Mouse (Mus musculus): ENCODE data around the gene Kcne3. TPM values are rescaled to one million over a fixed set of nuclear protein-coding genes. Genes with fewer than 3 reads are reported as not detected.

Kcne3 gene
- total RNA-seq, 2 experiments from 2014 or later: not detected

- intact Hi-C loops (cut with DNase I): no loop called here
- DNase-seq (ENCODE audit: extremely low spot score in 1 of 2, low spot score in 2 of 2): no peak
Observed at GRCm38 (mm10) chr7:100179394-100179793, 3.1 kb downstream of the Kcne3 start.

- intact Hi-C loops (cut with DNase I): no loop called here
- DNase-seq (ENCODE audit: extremely low spot score in 1 of 2, low spot score in 2 of 2): no peak
Observed at GRCm38 (mm10) chr7:100179836-100180407, 3.6 kb downstream of the Kcne3 start.

GRCm38 (mm10) chr7:100181176-100181575 lies 4.9 kb downstream of the Kcne3 start:
- no peak for DNase-seq (ENCODE audit: extremely low spot score in 1 of 2, low spot score in 2 of 2)
- intact Hi-C loops (cut with DNase I): no loop called here

DNA sequence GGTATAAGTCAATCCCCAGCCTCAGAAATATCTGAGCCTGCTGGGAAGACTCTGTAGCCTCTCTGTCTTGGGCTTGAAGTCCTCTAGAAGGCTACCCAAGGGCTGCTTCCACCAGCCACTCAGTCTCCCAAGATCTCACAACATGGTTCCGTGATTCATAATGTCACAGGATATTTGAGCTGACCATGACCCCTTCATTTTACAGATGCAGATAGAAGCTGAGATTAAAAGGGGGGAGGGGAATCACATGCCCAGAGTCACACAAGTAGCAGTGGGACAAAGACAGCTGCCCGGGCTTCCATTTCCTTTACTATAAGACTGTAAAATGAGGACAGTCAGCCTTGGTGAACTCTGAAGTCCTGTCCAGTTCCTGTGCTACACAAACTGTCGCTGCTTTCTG lies 5.3 kb downstream of the Kcne3 start:
- DNase-seq (ENCODE audit: extremely low spot score in 1 of 2, low spot score in 2 of 2): no peak
- intact Hi-C loops (cut with DNase I): no loop called here

DNA sequence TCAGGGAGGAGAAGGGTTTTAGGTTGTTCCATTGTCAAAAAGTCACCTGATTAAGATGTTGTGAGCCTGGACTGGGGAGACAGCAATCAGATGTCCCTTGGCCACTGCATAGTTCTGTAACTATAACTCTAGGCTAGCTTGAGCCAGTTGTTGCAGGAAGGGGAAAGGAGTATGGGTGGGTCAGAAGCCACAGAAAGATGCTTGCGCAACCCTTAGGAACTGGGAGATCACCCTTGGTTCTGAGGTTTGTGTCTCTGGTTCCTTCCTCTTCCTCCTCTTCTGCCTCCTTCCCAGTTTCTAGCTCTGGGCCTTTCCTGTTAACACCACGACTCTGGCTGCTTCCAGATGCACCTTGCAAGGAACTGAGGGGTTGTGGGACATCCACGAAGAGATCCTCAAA lies 6.1 kb downstream of the Kcne3 start:
- intact Hi-C loops (cut with DNase I): no loop called here

GRCm38 (mm10) chr7:100187601-100188000 lies 11.3 kb downstream of the Kcne3 start:
- peak; percentile 16 to 43 for DNase-seq (ENCODE audit: extremely low spot score in 1 of 2, low spot score in 2 of 2)
- intact Hi-C loops (cut with DNase I): loop anchor here (5.0 kb wide), 1 partner anchor 65 kb away; the partner anchor contains the start of gene Pold3

More for the DNA sequence above, 6.1 kb downstream of the Kcne3 start:
- DNase-seq (ENCODE audit: extremely low spot score in 1 of 2, low spot score in 2 of 2): no peak

GRCm38 (mm10) chr7:100190167-100190566 lies 13.9 kb downstream of the Kcne3 start:
- intact Hi-C loops (cut with DNase I): loop anchor here (5.0 kb wide), 1 partner anchor 37 kb away; the partner anchor contains the start of gene Pgm2l1
- DNase-seq (ENCODE audit: extremely low spot score in 1 of 2, low spot score in 2 of 2): no peak

- peak; percentile 45 to 78 for DNase-seq (ENCODE audit: extremely low spot score in 1 of 2, low spot score in 2 of 2)
- intact Hi-C loops (cut with DNase I): loop anchor here (5.0 kb wide), 1 partner anchor 37 kb away; the partner anchor contains the start of gene Pgm2l1
Observed at GRCm38 (mm10) chr7:100190778-100191177, 14.5 kb downstream of the Kcne3 start.

DNA sequence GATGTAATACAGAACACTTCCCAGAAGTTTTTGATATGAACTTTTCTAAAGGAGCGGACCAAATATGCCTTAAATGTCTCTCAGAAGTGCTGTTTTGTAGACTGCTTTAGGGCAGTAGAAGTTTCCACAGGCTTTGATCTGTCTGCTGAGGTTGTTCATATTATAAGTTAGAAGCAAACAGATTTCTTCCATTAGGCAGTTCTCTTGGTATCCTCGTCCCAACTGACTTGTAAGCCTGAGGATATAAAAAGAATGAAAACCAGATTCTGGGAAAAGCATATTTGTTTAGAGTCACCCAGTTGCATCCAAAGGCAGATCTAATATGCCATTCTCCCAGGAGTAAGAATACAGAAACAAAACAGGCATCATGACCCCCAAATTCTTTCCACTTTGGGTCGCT lies 24.9 kb downstream of the Kcne3 start:
- intact Hi-C loops (cut with DNase I): no loop called here
- no peak for DNase-seq (ENCODE audit: extremely low spot score in 1 of 2, low spot score in 2 of 2)

GRCm38 (mm10) chr7:100203616-100204015 lies 27.3 kb downstream of the Kcne3 start:
- DNase-seq (ENCODE audit: extremely low spot score in 1 of 2, low spot score in 2 of 2): no peak
- intact Hi-C loops (cut with DNase I): no loop called here

DNA sequence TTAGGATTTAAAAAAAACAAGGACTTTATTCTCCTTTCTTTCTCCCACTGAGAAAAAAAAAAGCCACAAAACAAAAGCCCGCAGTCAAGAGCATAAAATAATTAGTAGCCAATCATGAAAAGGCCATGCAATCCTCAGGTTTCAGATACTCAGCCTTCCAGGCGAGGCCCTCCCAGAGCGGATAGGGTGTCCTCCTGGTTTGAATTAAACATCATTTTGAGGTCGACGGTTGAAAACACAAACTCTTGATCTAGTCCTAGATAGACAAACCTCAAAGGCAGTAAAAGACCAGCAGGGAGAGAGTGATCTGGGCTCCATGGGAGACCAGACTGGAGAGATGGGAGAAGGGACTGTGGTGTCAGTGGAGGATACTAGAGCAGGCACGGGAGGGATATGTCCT lies 28.6 kb downstream of the Kcne3 start:
- intact Hi-C loops (cut with DNase I): no loop called here
- no peak for DNase-seq (ENCODE audit: extremely low spot score in 1 of 2, low spot score in 2 of 2)

DNA sequence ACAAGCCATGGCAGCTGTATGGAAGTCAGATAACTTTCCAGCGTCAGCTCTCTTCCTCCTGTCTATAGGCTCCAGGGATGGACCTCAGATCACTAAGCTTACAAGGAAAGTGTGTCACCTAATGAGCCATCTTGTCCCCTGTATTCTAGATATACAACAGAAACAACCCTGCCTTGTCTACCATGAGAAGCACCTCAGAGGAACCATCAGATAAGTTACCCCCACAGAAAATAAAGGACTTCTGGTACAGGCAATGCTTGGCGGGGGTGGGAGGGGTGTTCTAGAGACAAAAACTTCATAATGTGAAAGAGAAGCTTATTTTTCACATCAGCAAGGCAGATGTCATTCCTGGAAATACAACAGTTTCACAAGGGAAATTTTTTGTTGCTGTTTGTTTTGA lies 29.8 kb downstream of the Kcne3 start:
- DNase-seq (ENCODE audit: extremely low spot score in 1 of 2, low spot score in 2 of 2): no peak
- intact Hi-C loops (cut with DNase I): no loop called here

GRCm38 (mm10) chr7:100207886-100208285 lies 31.6 kb downstream of the Kcne3 start:
- intact Hi-C loops (cut with DNase I): no loop called here
- DNase-seq (ENCODE audit: extremely low spot score in 1 of 2, low spot score in 2 of 2): no peak

GRCm38 (mm10) chr7:100214310-100214709 lies 38.0 kb downstream of the Kcne3 start:
- intact Hi-C loops (cut with DNase I): no loop called here
- no peak for DNase-seq (ENCODE audit: extremely low spot score in 1 of 2, low spot score in 2 of 2)

- intact Hi-C loops (cut with DNase I): no loop called here
- DNase-seq (ENCODE audit: extremely low spot score in 1 of 2, low spot score in 2 of 2): no peak
Observed at GRCm38 (mm10) chr7:100215116-100215732, 38.9 kb downstream of the Kcne3 start.

DNA sequence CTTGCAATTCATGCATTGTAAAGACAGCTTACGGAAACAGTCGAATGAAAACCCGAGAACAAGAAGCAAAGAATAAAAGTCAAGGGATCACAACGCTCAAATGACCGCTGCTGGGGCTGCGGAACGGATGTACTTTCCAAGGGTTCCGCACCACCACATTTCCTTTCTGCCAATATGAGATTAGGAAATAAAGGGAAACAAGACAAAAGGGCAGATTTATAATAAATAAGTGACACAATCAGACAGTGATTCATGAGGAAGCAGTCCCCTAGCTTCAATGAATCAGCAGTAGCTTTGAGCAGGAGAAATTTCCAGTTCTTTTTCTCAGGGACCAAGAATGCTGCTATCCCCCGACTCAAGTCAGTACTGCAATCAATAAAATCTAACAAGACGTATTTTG lies 39.7 kb downstream of the Kcne3 start:
- no peak for DNase-seq (ENCODE audit: extremely low spot score in 1 of 2, low spot score in 2 of 2)
- intact Hi-C loops (cut with DNase I): no loop called here

DNA sequence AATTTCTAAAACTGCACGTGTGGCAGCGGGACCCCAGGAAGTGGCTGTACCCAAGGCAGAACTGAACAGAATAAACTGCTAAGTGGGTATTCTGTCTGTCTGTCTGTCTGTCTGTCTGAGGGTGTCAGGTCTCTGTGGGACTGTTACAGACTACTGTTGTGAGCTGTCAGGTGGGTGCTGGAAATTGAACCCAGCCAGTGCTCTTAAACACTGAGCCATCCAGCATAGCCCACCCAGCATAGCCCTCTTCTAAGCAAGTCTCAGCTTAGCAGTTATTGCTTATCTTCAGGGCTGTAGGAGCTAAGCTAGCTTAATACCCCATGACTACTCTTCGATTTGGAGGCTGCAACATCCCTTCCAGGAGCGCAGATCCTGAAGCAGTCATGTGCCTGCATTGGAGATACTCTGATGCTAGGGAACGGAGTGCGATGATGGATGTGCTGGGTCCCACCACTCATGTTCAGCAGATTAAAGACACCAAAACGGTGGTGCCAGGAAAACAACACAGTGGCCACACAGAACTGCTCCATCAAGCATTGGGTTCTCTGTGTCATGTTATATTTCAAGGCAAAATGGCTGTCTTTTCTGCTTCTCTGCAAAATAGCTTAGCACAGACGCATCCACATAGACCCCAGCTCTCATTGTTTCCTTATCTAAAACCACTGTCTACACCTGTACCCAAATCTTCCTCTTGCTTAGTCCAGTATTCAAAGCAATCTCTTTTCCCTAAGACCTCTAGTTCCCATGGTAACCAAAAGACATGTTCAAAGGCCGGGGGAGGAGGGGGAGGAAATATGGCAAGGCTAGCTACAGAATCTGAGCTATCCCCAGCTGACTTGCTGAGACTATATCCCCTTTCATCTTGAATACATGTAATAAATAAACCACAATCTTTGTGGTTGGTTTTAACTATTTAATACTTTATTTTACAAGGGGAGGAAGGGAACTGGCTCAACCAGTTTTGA lies 40.6 kb downstream of the Kcne3 start:
- intact Hi-C loops (cut with DNase I): no loop called here
- no peak for DNase-seq (ENCODE audit: extremely low spot score in 1 of 2, low spot score in 2 of 2)

- peak; percentile 96 to 98 for DNase-seq (ENCODE audit: extremely low spot score in 1 of 2, low spot score in 2 of 2)
- intact Hi-C loops (cut with DNase I): loop anchor here (5.0 kb wide), 1 partner anchor 35 kb away; no protein-coding TSS in a partner anchor
Observed at GRCm38 (mm10) chr7:100227158-100227875, 51.0 kb downstream of the Kcne3 start, which contains the start of gene Pgm2l1. Gene Pgm2l1, plus strand, starts transcription at chr7:100227394.

All from left cerebral cortex, postnatal 10 days (tissue).